Mouse (Mus musculus): ENCODE data around the gene Cep135.

The Cep135 gene

GRCm38 (mm10) chr5:76588551-76589283 lies at the start of gene Cep135:
Gene Cep135, plus strand, starts transcription at chr5:76588698.
- no peak for DNase-seq (ENCODE audit: extremely low spot score, low read depth, low spot score)

- DNase-seq (ENCODE audit: extremely low spot score, low read depth, low spot score): no peak
These were observed 48.3 kb upstream of the Cep135 start for GRCm38 (mm10) chr5:76540181-76540580.

GRCm38 (mm10) chr5:76540842-76541241 lies 47.7 kb upstream of the Cep135 start:
- DNase-seq (ENCODE audit: extremely low spot score, low read depth, low spot score): no peak

GRCm38 (mm10) chr5:76543200-76543599 lies 45.3 kb upstream of the Cep135 start:
- no peak for DNase-seq (ENCODE audit: extremely low spot score, low read depth, low spot score)

GRCm38 (mm10) chr5:76550426-76550825 lies 38.1 kb upstream of the Cep135 start:
- no peak for DNase-seq (ENCODE audit: extremely low spot score, low read depth, low spot score)

GRCm38 (mm10) chr5:76565321-76565720 lies 23.2 kb upstream of the Cep135 start:
- no peak for DNase-seq (ENCODE audit: extremely low spot score, low read depth, low spot score)

- no peak for DNase-seq (ENCODE audit: extremely low spot score, low read depth, low spot score)
These were observed 14.2 kb upstream of the Cep135 start for GRCm38 (mm10) chr5:76574251-76574650.

DNA sequence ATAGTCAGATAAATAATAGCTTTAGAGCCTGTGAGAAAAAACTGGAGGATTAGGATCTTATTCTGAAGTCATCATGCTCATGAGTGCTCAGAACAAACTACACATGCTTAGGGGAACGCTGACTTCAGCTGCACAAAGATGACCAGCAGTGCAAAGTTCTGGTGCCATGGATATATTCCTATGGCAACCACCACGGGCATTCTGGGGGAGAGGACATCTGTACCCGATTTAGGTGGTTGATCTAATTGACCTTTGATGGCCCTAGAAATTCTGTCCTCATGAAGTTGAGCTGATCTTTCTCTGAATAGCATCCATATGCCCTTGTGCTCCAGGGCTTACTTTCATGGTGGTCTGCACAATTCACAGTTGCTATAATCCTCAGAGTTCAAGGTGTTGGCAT lies 11.5 kb upstream of the Cep135 start:
- no peak for DNase-seq (ENCODE audit: extremely low spot score, low read depth, low spot score)

- no peak for DNase-seq (ENCODE audit: extremely low spot score, low read depth, low spot score)
These were observed 3.1 kb upstream of the Cep135 start for GRCm38 (mm10) chr5:76585378-76585777.

GRCm38 (mm10) chr5:76589311-76589710 lies 813 bp downstream of the Cep135 start:
- DNase-seq (ENCODE audit: extremely low spot score, low read depth, low spot score): no peak

DNA sequence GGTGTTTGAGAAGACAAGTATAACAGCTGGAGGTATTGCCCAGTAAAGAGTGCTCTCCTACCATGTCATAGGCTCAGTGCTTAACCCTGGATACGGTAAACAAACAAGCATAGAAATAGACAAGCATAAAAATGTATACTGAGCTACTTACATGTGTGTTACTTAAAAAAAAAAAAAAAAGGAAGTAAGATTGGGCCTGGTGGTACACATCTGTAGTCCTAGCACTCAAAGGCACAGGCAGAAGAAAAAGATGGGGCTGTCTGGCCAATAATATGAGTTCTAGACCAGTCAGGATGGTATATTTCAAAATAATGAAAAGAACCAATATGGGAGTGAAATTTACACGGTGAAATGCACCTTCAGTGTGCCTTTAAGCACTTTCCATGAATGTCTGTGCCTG lies 1.5 kb downstream of the Cep135 start:
- no peak for DNase-seq (ENCODE audit: extremely low spot score, low read depth, low spot score)

DNA sequence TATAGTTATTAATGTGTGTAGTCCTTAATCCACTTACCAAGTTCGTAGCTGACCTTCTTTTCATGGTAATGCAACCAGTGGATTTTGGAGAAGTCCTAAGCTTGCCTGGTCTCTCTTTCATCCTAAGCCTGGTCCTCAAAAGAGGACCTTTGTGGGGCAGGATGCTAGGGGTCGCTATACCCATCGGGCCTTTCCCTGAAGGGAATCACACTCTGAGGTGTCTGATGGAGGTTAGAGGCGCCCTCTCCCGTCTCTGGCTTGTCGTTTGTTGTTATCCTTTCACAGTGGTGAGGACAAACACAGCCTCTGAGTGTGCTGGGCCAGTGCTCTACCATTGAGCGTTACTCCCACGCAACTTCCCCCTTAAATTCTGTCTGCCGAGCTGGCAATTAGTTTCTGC lies 3.4 kb downstream of the Cep135 start:
- DNase-seq (ENCODE audit: extremely low spot score, low read depth, low spot score): no peak

DNA sequence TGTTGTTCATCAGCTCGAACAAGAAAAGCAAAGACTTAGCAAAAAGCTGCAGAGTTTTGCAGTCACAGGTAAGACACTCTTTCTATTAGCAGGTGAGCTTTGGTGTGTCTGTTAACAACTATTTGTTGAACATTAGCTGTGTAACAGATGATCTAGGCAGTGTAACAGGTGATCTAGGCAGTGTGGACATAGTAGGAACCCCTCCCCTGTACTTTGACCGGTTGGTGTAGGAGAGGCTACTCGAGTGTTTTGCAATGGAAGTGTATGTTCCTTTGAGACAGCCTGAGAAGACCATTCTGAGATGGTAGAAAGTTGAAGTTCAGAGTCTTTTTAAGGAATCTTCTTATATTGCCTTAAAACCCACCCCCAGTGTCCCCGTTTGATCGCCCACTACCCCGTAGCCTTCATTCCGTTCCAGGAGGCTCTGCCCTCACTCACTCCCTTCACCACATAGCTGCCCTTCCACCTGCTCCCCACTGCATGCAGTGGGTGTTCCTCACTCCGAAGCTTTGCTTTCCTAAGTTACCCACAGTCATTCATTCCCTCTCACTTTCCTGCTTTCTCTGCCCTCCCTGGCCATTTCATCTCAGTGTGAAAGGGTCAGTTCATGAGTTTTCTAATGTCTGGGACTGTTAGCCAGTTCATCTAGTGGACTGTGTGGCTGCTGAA lies 21.3 kb downstream of the Cep135 start:
- no peak for DNase-seq (ENCODE audit: extremely low spot score, low read depth, low spot score)

DNA sequence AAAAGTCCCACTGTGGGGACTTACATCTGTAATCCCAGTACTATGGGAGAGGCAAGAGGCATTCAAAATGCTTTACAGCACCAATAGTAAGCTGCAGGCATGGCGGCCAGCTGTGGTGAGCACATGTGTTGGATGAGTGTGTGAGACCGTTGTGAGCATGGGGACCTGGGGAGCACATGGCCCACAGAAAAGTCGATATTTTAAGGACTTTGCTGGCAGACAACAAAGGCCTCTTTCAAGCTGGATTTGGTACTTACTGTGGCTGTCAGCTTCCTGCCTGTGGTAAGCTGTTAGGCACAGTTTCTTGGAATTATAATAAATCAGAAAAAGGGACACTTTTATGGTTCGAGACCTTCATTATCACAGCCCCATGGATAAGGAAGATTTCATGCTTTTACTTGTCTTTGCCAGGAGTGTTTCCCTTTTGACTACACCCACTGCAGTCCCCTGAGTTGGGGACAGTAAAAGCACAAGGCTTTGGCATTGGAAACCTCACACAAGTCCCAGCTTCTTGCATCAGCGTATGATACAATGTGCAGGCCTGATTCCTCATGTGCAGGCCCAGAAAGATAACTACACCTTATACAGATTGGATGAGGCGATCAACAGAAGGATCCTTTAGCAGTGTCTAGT lies 24.5 kb downstream of the Cep135 start:
- DNase-seq (ENCODE audit: extremely low spot score, low read depth, low spot score): no peak

GRCm38 (mm10) chr5:76615276-76615675 lies 26.8 kb downstream of the Cep135 start:
- DNase-seq (ENCODE audit: extremely low spot score, low read depth, low spot score): no peak

- DNase-seq (ENCODE audit: extremely low spot score, low read depth, low spot score): no peak
These were observed 27.8 kb downstream of the Cep135 start for GRCm38 (mm10) chr5:76616196-76616747.

GRCm38 (mm10) chr5:76618750-76619149 lies 30.3 kb downstream of the Cep135 start:
- no peak for DNase-seq (ENCODE audit: extremely low spot score, low read depth, low spot score)

- DNase-seq (ENCODE audit: extremely low spot score, low read depth, low spot score): no peak
These were observed 35.3 kb downstream of the Cep135 start for GRCm38 (mm10) chr5:76623759-76624158.

DNA sequence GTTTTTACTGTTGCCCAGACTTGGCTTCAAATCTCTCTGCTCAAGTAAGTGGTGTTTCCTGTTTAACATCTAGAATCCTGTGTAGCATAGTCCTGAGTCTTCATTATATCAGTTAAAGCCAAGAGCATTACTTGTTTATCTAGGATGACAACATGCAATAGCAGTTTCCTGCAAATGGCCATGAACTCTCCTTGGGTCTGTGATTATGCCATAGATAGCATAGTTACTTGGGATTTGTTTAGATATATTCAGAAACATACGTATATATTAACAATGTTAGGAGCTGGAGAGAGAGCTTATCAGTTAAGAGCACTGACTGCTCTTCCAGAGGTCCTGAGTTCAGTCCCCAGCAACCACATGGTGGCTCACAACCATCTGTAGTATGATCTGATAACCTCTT lies 39.3 kb downstream of the Cep135 start:
- no peak for DNase-seq (ENCODE audit: extremely low spot score, low read depth, low spot score)

DNA sequence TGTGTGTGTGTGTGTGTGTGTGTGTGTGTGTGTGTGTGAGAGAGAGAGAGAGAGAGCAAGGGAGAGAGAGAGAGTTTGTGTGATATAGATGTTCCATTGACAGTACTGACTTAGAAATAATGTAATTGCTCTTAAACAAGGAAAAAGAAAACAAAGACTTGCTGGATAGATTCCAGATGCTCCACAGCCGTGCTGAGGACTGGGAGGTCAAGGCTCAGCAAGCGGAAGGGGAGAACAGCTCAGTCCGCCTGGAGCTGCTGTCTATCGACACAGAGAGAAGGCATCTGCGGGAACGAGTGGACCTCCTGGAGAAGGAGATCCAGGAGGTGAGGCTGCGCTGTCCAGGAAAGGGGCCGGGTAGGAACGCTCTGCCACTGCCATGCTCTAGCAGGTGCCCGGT lies 45.5 kb downstream of the Cep135 start:
- no peak for DNase-seq (ENCODE audit: extremely low spot score, low read depth, low spot score)

DNA sequence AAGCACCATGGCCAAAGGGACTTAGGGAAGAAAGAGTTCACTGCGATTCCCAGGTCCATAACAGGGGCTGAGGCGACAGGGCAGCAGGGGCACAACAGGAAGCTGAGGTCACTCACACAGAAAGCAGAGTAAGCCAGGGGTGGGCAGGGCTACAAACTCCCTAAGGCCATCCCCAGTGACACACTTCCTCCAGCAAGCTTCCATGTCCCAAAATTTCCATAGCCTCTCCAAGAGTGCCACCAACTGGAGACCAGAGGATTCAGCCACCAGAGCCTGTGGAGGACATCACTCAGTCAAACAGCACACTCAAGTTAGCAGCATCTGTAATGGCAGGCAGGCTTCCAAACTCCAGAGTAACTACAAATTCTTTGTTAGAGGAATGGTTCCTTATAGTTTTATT lies 47.1 kb downstream of the Cep135 start:
- DNase-seq (ENCODE audit: extremely low spot score, low read depth, low spot score): no peak

DNA sequence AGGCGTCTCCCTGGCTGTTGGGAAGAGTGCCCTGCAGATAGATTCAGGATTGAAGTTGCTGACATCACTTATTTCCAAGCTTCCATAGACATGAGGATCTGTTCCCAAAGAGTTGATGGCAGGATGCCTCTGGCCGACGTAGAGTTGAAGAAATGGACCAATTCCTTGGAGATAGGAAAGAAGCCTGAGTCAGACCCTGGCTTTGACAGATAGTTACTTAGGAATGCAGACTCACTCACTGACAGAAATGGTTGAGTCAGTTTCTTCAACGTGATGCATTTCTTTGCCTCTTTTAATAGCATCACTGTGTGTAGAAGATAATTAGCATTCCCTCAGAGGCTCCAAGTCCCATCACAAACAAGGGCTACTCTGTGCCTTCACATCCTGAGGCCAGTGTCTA lies 53.6 kb downstream of the Cep135 start:
- no peak for DNase-seq (ENCODE audit: extremely low spot score, low read depth, low spot score)
